Mouse (Mus musculus) myocyte (in vitro differentiated cells): ENCODE data around the gene Chrdl2.

Source experiments
- E2F4 ChIP-seq: IDR thresholded peaks from one replicate; pipeline ENCODE4 v1.6.1; 2011; ENCODE audit warnings: mild to moderate bottlenecking, control low read depth, moderate library complexity; ENCODE audit not compliant: insufficient read depth
- POLR2A ChIP-seq: IDR thresholded peaks from one replicate; pipeline ENCODE4 v1.6.1; 2011; ENCODE audit warnings: low read depth, mild to moderate bottlenecking, control low read depth, moderate library complexity; ENCODE audit not compliant: insufficient read length
- REST ChIP-seq: IDR thresholded peaks from one replicate; pipeline ENCODE4 v1.6.1; 2011; ENCODE audit warnings: mild to moderate bottlenecking, control low read depth, moderate library complexity; ENCODE audit not compliant: insufficient read depth, insufficient read length

- TF ChIP-seq REST (no peak), POLR2A (no peak), E2F4 (no peak)
Measured at GRCm38 (mm10) chr7:100010711-100011110, 4.7 kb downstream of the Chrdl2 start.
